Mouse (Mus musculus) embryonic facial prominence, embryonic 12.5 days (tissue): ENCODE measurements at regions not wholly inside any gene's neighbourhood (a gene's known extent, or its start where the extent isn't known, plus 50 kb on each side); places are given as distances from the start of the nearest gene placed in this dataset.

ENCODE experiments used
- ATAC-seq: fragments of 200-750 bp; cut with Nextera tagmentation; 2 replicates; pipeline ENCODE4 v1.8.0; 2017; ENCODE audit not compliant: insufficient number of reproducible peaks, insufficient read depth, low FRiP score, low TSS enrichment
- H3K27ac ChIP-seq: fragments of 300-500 bp; sonication (generic); 2 replicates; pipeline ENCODE4 v1.5.1; 2016; ENCODE audit warnings: mild to moderate bottlenecking
- H3K27me3 ChIP-seq: fragments of 300-500 bp; sonication (generic); 2 replicates; pipeline ENCODE4 v1.6.1; 2016; ENCODE audit warnings: mild to moderate bottlenecking, moderate library complexity
- H3K36me3 ChIP-seq: fragments of 300-500 bp; sonication (generic); 2 replicates; pipeline ENCODE4 v1.6.1; 2016; ENCODE audit warnings: mild to moderate bottlenecking
- H3K4me1 ChIP-seq: fragments of 300-500 bp; sonication (generic); 2 replicates; pipeline ENCODE4 v1.6.1; 2016
- H3K4me2 ChIP-seq: fragments of 300-500 bp; sonication (generic); replicated peaks from 2 replicates; pipeline ENCODE4 v1.6.1; 2016; ENCODE audit warnings: mild to moderate bottlenecking, moderate library complexity
- H3K4me3 ChIP-seq: fragments of 300-500 bp; sonication (generic); 2 replicates; pipeline ENCODE4 v1.5.1; 2016; ENCODE audit warnings: mild to moderate bottlenecking
- H3K9ac ChIP-seq: fragments of 300-500 bp; sonication (generic); 2 replicates; pipeline ENCODE4 v1.6.1; 2016; ENCODE audit warnings: mild to moderate bottlenecking, moderate library complexity
- H3K9me3 ChIP-seq: fragments of 300-500 bp; sonication (generic); 2 replicates; pipeline ENCODE4 v1.6.1; 2016; ENCODE audit warnings: mild to moderate bottlenecking, moderate library complexity
- WGBS: fragments of 180-500 bp; shearing (Covaris S2); methylation state at CpG from one replicate; pipeline ENCODE4 v1.1.7; 2016; 5-methylcytosine and 5-hydroxymethylcytosine counted together

DNA sequence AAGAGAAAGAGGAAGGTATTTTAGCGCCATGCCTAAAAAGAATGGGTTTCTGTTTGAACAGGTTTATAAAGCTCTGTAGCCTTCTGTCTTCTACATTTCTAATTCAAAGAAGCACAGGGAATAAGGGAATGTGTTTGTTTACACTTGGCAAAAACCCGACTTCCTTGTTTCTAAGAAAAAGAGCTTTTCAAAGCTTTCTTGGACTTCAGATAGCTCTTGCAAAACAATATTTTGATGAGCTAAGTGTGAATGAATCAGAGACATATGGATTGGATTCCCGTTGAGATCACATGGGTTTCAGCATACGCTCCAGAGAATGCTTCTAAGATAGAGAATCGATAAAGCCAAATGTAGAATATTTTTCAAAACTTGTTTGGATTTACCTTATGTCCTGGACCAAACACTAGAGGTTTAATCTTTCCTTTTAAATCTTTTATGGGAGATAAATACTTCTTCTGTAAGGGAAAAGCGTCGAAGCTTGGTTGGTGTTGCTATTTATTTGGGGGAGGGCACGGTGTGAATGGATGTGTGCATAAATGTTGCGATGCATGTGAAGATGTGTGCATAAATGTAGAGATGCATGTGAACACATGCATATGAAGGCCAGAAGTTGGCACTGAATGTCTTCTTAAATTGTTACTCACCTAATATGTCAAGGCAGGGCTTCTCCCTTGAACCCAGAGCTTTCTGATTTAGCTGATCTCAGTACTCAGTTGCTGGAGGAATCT is 576.4 kb downstream of the Nyap2 start:
- H3K36me3 ChIP-seq, result no peaks in the 10 kb centered on the region

DNA sequence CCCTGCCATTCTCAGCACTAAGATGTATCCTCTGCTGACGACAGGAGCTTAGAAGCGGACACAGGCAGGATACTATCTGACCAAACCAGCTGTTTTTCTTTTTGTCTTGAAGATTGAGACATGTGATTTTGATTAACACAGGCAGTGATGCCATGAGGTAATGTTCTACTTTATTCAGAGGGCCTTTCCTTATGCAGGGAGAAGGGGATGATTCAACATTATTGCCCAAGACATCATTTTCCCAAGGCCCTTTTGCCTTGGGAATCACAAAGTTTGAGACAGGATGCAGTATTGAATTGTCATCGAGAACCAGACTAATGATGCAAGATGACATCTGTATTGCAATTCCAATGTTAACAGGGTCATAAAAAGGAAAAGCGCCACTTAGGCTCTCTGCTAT is 571.7 kb upstream of the Gm9747 start:
- no peak overlapping the region for H3K27ac ChIP-seq
- no peak overlapping the region for H3K9ac ChIP-seq
- no peaks in the 10 kb centered on the region for H3K36me3 ChIP-seq
- ATAC-seq, result no peak
- no peaks in the 10 kb centered on the region for H3K9me3 ChIP-seq
- H3K4me3 ChIP-seq, result no peak overlapping the region
- H3K4me2 ChIP-seq, result no peak overlapping the region
- H3K4me1 ChIP-seq, result no peaks in the 10 kb centered on the region
- WGBS, result 57% methylated on average over 4 of the region's 4 CpGs
- no peaks in the 10 kb centered on the region for H3K27me3 ChIP-seq

More for the DNA sequence above, 576.4 kb downstream of the Nyap2 start:
- Histone ChIP-seq H3K4me1 (no peaks in the 10 kb centered on the region), H3K27ac (no peak overlapping the region), H3K4me3 (no peak overlapping the region), H3K9ac (no peak overlapping the region), H3K9me3 (no peaks in the 10 kb centered on the region), H3K27me3 (no peaks in the 10 kb centered on the region), H3K4me2 (no peak overlapping the region)
- WGBS, result 80% methylated on average over 9 of the region's 9 CpGs
- ATAC-seq, result no peak

DNA sequence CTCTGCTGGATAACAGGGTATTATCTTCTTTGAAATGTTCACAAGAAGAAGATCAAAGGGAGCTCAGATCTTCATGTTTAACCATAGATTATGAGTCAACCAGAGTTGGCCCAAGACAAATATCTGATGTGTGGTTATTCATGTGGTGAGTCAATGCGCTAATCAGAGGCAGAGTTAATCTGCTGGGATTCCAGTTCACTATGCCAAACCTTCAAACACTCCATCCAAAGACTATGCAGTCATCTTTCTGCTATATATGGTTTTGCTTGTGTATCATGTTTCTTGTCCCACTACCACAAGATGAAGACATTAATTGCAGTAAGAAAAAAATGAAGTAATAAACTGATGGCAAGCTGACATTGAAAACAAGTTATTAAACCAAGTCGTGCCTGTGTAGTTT is 561.8 kb upstream of the Gm9747 start:
- WGBS, result 79% methylated on average over 2 of the region's 2 CpGs
- H3K9ac ChIP-seq, result no peak overlapping the region
- H3K27me3 ChIP-seq, result no peaks in the 10 kb centered on the region
- H3K36me3 ChIP-seq, result no peaks in the 10 kb centered on the region
- H3K4me1 ChIP-seq, result no peaks in the 10 kb centered on the region; the same call in 1 of the 2 replicates
- no peak overlapping the region for H3K4me3 ChIP-seq
- no peak overlapping the region for H3K27ac ChIP-seq
- H3K9me3 ChIP-seq, result no peaks in the 10 kb centered on the region
- ATAC-seq, result no peak
- no peak overlapping the region for H3K4me2 ChIP-seq

DNA sequence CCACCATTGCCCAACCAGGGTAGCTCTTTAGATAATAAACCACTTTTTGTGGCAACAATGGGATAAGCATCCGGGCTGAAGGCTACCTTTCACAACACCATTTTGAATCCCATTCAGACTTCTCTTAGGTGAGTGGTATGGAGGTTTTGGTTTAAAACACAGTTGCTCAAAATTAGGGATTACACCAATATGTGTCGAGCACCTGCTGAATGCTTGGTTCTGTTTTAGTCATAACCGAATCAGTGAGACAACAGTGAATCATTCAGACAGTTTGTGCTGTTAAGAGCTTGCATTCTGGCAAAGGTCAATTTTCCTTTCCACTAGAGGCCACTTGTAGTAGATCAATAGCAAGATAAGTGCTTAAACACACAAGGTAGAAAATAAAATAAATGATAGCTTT is 561.2 kb upstream of the Gm9747 start:
- no peaks in the 10 kb centered on the region; the same call in 1 of the 2 replicates for H3K4me1 ChIP-seq
- 83% methylated on average over 3 of the region's 3 CpGs for WGBS

DNA sequence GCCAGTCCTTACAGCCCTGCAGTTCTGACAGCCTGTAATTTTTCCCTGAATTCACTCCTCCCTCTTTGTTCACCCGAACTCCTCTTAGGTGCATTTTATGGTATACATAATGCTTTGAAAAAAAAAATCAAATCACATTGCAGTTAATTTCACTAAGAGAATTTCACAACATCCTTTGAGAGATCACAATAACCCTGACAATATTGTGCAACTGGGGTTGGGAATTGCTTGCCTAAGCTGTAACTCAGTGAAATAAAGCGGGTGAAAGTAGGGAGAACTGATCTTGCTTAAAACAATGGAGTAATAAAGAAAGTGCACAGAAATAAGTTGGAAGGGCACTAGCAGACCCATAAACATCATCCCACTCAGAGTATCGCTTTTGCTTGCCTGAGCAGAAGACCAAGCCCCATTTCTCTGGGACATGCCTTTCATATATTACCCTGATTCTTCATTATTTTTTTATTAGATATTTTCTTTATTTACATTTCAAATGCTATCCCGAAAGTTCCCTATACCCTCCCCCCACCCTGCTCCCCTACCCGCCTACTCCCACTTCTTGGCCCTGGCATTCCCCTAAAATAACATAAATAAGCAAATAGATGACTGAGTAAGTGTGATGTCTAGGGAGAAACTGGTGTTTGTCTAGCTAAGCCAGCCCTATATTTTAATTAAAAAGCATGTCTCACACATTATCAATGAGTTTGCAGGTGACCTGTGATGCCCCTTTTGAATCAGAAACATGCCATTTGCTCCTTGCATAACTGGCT is 557.2 kb upstream of the Gm9747 start:
- H3K4me1 ChIP-seq, result no peaks in the 10 kb centered on the region; the same call in 1 of the 2 replicates
- no peaks in the 10 kb centered on the region for H3K36me3 ChIP-seq
- H3K27me3 ChIP-seq, result no peaks in the 10 kb centered on the region
- no peak overlapping the region for H3K27ac ChIP-seq
- WGBS, result 72% methylated on average over 5 of the region's 5 CpGs
- no peak overlapping the region for H3K4me2 ChIP-seq
- H3K4me3 ChIP-seq, result no peak overlapping the region
- no peaks in the 10 kb centered on the region for H3K9me3 ChIP-seq
- no peak overlapping the region for H3K9ac ChIP-seq
- no peak for ATAC-seq

More for the DNA sequence above, 561.2 kb upstream of the Gm9747 start:
- Histone ChIP-seq H3K9ac (no peak overlapping the region), H3K9me3 (no peaks in the 10 kb centered on the region), H3K36me3 (no peaks in the 10 kb centered on the region), H3K4me2 (no peak overlapping the region), H3K27ac (no peak overlapping the region), H3K27me3 (no peaks in the 10 kb centered on the region), H3K4me3 (no peak overlapping the region)
- no peak for ATAC-seq

DNA sequence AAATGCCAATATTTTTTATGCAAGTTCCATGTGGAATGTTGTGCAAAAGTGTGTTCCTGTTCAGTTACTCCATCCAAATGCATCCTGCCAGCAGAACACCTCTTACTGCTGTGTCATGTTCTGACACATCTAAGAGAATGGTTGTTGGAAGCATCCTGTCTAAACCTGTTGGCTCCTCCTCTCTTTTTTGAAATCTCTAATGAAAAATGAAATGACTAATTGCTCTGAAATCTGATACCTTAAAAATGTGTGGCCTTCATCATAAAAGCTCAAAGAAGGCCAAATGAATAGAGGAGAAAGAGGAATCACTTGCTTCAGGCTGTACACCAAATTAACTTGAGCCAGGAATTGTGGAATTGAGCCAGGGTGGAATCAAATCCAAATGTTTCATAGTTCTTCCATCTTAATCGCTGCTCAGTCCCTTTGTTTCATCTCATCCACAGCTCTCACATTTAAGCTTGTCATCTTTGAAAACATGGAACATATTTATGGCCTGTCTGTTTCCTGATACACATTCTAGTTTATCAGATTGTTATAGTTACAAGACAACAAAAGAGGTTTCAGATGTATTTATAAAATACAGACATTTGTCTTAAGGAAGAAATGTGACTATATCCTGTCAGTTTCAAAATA is 555.0 kb upstream of the Gm9747 start:
- Histone ChIP-seq H3K9me3 (no peaks in the 10 kb centered on the region), H3K27ac (no peak overlapping the region), H3K4me1 (no peaks in the 10 kb centered on the region; the same call in 1 of the 2 replicates), H3K4me3 (no peak overlapping the region), H3K4me2 (no peak overlapping the region), H3K27me3 (no peaks in the 10 kb centered on the region), H3K36me3 (no peaks in the 10 kb centered on the region), H3K9ac (no peak overlapping the region)
- no peak for ATAC-seq
- WGBS, result 29% methylated on average over 1 of the region's 1 CpGs

DNA sequence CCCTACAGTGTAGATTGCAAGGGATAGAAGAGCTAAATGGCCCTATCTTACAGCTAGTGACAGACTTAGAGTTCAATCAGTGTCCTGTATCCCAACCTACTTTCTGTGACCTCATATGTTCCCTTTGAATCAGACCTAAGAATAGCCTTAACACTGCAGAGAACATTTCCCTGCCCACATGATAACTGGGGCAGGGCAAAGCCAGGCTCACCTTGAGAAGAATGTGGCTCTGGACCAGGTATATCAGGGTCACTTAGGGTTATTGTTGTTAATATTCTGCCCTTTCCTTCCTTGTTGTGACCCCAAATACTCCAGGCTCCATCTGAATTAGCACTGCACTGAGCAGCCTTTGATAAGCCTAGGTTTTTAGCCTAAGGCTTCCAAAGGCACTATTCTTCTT is 536.8 kb upstream of the Gm9747 start:
- ATAC-seq, result no peak

DNA sequence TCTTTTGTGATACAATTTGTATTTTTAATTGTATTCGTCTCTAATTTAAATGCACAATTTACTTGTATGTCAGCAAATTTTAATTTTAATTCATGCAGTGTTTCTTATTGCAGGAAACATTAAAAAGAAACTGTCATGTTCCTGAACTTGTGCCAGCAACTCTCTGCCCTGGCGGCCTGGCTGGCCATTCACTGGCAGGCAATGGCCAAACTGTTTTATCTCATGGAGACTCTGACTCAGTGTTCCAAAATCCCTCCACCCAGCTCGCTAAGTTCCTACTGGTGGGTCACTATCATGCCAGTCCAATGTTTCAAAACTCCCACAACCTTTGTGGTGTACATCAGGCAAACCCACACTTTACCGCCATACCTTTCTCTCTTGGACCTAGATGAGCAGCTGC is 523.7 kb upstream of the Gm9747 start:
- Histone ChIP-seq H3K9me3 (no peaks in the 10 kb centered on the region), H3K4me1 (no peaks in the 10 kb centered on the region), H3K4me3 (no peak overlapping the region), H3K27ac (no peak overlapping the region), H3K27me3 (no peaks in the 10 kb centered on the region), H3K36me3 (no peaks in the 10 kb centered on the region), H3K9ac (no peak overlapping the region), H3K4me2 (no peak overlapping the region)
- 90% methylated on average over 4 of the region's 4 CpGs for WGBS
- no peak for ATAC-seq

More for the DNA sequence above, 536.8 kb upstream of the Gm9747 start:
- no peaks in the 10 kb centered on the region for H3K9me3 ChIP-seq
- H3K27ac ChIP-seq, result no peak overlapping the region
- H3K4me2 ChIP-seq, result no peak overlapping the region
- no peaks in the 10 kb centered on the region for H3K27me3 ChIP-seq
- no peaks in the 10 kb centered on the region for H3K36me3 ChIP-seq
- no peak overlapping the region for H3K4me3 ChIP-seq
- no peak overlapping the region for H3K9ac ChIP-seq
- H3K4me1 ChIP-seq, result no peaks in the 10 kb centered on the region

DNA sequence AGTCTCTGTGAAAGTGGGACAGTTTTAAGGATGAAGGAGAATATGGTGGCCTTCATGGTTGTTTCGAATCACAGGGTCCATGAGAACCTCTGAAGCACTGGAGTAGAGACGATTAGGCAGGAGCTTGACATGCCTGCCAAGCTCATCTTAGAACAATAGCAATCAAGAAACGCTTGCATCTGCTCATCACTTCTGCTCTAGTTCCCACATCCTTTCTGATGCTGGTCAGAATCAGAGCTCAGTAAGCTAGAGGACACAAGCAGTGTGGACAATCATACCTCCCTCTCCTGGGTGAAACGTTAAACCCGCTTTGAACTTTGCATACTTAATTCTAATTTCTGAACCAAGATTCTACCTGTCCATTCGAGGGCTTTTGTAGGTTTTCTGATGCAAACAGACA is 515.8 kb upstream of the Gm9747 start:
- H3K4me3 ChIP-seq, result no peak overlapping the region
- no peaks in the 10 kb centered on the region for H3K9me3 ChIP-seq
- H3K36me3 ChIP-seq, result no peaks in the 10 kb centered on the region
- H3K4me1 ChIP-seq, result no peaks in the 10 kb centered on the region
- no peaks in the 10 kb centered on the region for H3K27me3 ChIP-seq
- no peak overlapping the region for H3K27ac ChIP-seq
- no peak overlapping the region for H3K4me2 ChIP-seq
- no peak overlapping the region for H3K9ac ChIP-seq
- ATAC-seq, result no peak
- 80% methylated on average over 6 of the region's 6 CpGs for WGBS

DNA sequence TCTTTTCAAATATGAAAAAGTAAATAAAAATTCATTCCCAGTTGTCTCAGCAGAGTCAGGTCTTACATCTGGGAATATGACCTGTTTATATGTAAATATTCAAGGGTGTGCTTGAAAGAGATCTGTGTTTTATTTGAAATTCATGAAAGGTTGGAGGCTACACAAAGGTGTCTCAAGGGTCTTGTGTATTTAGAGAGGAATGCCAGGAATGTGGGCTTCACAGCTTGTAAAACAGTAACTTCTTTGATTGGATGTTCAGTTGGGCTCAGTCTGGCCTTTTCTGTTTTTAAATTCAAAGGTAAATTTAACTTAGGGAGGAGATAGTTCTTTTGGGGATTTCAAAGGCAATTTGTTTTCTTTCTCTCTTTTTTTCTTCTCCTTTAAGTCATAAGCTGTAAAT is 514.7 kb upstream of the Gm9747 start:
- no peak overlapping the region for H3K4me3 ChIP-seq
- no peaks in the 10 kb centered on the region for H3K27me3 ChIP-seq
- H3K9me3 ChIP-seq, result no peaks in the 10 kb centered on the region
- H3K9ac ChIP-seq, result no peak overlapping the region
- no peak overlapping the region for H3K27ac ChIP-seq
- H3K36me3 ChIP-seq, result no peaks in the 10 kb centered on the region
- no peak overlapping the region for H3K4me2 ChIP-seq
- no peaks in the 10 kb centered on the region for H3K4me1 ChIP-seq
- ATAC-seq, result no peak

DNA sequence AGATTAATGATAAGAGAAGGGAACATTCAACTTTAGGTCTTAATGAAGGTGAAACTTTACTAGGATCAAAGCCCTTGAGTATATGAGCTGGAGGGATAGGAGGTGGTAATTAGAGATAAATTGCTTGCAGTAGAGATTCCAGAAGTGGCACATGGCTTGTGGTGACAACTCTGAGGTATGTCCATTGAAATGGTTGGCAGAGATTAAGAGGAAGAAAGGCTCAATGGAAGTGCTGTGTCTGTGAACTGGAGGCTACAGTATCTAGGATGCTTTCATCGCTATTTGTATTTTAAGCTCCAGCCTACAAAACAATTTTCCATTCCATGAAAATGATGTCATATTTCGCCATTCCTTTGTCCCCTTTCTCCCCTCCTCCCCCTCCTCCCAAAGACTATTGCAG is 508.1 kb upstream of the Gm9747 start:
- Histone ChIP-seq H3K4me1 (no peaks in the 10 kb centered on the region), H3K4me2 (no peak overlapping the region), H3K27ac (no peak overlapping the region), H3K27me3 (no peaks in the 10 kb centered on the region), H3K36me3 (no peaks in the 10 kb centered on the region), H3K9ac (no peak overlapping the region), H3K4me3 (no peak overlapping the region), H3K9me3 (no peaks in the 10 kb centered on the region)
- ATAC-seq, result no peak
- WGBS, result 88% methylated on average over 2 of the region's 2 CpGs
